Mouse (Mus musculus) brain, adult 10 weeks (tissue): Measurements from ENCODE around the gene Tes3-ps. TPM values are rescaled to one million over a fixed set of nuclear protein-coding genes. Genes with fewer than 3 reads are reported as not detected.

Experiments used
- polyA plus RNA-seq: library from polyadenylated mRNA; stranded (reverse); fragments of 350-450 nt; fragmentation: Illumina TruSeq; extraction: RNeasy Lipid Tissue Mini Kit (QIAGEN cat#74804); gene quantifications from one replicate; pipeline ENCODE4 v1.2.3, GENCODE M21; 2015; ENCODE audit warnings: low read depth, low replicate concordance

Gene Tes3-ps
- 0.36 TPM for polyA plus RNA-seq

DNA sequence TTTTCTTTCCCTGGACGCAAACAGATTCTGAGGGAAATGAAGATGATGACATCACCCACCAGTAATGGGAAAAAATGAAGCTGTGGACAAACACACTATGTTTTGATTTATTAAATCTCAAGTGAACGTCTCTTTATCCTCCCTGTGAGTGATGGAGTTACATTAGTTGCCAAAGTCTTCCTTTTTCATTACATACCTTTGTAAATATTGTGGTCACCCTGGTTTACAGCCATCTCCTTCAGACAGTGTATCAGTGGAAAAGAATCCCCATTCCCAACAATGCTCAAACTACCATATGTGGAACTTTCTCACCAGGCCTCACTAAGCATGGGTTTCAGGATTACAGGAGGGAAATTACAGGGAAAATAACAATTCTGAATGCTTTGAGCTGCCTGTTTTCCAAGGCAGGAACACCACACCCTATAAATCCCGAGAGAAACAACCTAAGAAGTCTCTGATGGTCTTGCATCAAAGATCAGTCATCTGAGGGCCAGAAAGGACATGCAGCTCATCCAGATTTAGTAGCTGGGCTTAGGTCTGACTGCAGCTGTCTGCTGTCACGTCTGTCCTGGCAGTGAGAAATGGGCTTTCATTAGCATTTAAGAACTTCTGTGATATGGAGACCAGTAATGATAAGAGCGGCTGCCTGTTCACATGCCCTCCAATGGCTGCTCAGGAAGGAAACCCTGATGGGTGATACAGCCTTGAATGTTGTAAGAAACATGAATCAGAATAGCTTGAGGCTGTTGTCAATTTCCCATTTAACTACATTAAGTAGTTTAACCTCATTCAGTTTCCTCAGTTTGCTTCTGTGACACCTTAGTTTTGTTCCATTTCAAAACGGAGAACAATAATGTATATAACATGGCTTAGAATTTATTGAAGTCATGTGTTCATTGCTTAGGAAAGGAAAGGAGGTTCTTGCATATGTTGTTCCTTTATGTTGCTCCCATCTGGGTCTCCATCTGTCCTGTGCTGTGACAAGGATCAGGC lies at the start of gene Tes3-ps:
Tes3-ps (plus strand) TSS at position 943 of the 993 bp plus-strand sequence.

DNA sequence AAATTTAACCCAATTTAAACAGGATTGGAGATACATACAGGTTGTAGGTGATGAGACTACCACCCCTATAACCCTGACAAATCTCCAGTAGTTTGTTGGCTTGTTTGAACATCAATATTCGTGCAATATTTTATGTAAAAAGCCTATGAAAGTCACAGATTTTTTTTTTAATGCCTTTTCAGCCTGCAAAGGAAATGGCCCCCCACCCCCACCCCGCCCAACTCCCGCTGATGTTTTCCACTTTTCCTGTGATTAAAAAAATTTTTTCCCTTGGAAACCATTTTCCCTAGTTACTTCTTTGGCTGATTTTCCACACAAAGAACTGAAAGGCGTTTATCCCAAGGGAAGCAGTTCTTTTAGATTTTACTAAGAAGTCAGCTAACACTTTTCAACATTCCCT lies 11.4 kb downstream of the Tes3-ps start, which contains the start of gene Ecm2:
Ecm2 (plus strand) TSS at position 301 of the 400 bp plus-strand sequence.

GRCm38 (mm10) chr13:49544279-49544678 lies 51.2 kb downstream of the Tes3-ps start, which contains the start of gene Aspn:
Gene Aspn (plus strand): TSS chr13:49544443.

Other genes starting within 250 kb of the Tes3-ps start
- gene Susd3, start 244.6 kb upstream of the Tes3-ps start, polyA plus RNA-seq: 3.0 TPM
- gene Fgd3, start 173.0 kb upstream of the Tes3-ps start, polyA plus RNA-seq: 6.1 TPM
- gene Bicd2, start 151.7 kb upstream of the Tes3-ps start, polyA plus RNA-seq: 36.3 TPM
- gene Ippk, start 72.1 kb upstream of the Tes3-ps start, polyA plus RNA-seq: 16.7 TPM
- gene Ecm2, start 11.5 kb downstream of the Tes3-ps start, polyA plus RNA-seq: 5.8 TPM
- gene Aspn, start 51.1 kb downstream of the Tes3-ps start, polyA plus RNA-seq: 3.0 TPM
- gene Omd, start 89.1 kb downstream of the Tes3-ps start, polyA plus RNA-seq: 2.3 TPM
- 9.1 TPM for gene Ogn, start 114.7 kb downstream of the Tes3-ps start, polyA plus RNA-seq
- gene Cenpp, start 159.5 kb downstream of the Tes3-ps start, polyA plus RNA-seq: 1.1 TPM
- 14.0 TPM for gene Nol8, start 159.8 kb downstream of the Tes3-ps start, polyA plus RNA-seq
- gene Iars, start 188.8 kb downstream of the Tes3-ps start, polyA plus RNA-seq: 39.2 TPM